Mouse (Mus musculus): ENCODE measurements around the gene Gm20479.

DNA sequence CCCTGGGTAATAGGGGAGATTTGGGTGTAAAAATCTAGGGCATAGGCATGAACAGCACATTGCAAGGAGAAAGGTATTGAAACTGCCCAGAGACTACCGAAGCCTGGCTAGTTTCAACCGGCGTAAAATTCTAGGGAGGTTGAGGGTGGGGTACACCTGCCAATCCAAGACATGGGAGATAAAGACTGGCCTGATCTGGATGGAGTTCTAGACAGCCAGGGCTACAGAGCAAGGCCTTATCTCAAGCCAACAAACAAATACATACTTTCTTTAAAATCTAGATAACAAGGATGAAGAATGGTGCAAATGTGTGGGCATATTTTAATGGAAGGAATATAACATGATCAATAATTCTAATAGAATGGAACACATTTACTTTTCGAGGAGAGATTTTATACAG, 2.4 kb downstream of the Gm20479 start:
- TF ChIP-seq POLR2A (IDR thresholded peaks at IDR 0.05; ENCODE audit: extremely low read depth, insufficient read depth, low read length) (no peak), CTCF (IDR thresholded peaks at IDR 0.05; ENCODE audit: extremely low read depth, insufficient read depth, low read length) (no peak)

Data from cortical plate, adult 2 months (tissue).